Mouse (Mus musculus) left cerebral cortex, adult 9 months (tissue): ENCODE data around the gene Wwp2.

ENCODE experiments used
- DNase-seq, 2 experiments: peaks; one replicate each; pipeline ENCODE4 v3.0.0; 2022; ENCODE audit warnings: low spot score in 2 of 2

Wwp2 gene

DNA sequence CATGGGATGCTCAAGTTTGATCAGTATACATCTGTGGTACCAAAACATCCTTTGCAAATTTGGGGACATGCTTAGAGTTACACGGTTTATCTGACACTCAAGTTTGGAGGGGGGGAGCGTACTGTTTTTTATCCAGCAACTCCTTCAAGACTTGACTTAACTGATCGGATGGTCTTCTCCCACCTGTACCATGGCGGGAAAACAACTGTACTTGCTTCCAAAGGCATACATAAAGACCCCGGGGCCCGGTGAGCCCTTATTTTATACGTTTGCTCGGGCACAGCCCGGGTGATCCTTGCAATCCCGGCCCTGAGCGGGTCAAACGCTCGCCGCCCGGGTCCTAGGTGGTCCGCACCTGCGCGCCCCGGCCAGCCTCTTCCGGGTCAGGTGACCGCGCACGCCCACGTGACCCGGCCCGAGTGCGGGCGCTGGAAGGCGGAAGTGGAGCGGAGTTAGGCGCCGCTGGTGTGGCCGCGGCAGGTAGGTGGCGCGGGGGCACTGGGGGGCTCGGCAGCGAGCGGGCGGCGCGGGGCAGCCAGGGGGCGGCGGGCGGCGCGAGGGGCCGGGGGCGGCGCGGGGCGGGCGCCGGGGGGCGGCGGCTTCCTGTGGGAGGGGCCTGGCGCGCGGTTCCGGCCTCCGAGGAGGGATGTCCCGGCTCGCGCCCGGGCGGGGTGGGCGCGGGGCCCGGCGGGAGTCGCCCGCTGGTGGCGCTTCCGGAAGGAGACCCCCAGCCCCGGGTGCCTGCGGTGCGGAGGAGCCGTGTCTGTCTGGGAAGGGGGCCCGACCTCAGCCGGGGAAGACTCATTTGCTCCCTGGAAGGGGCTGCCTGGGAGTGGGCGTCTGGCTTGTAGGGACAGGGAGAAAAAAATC, at the start of gene Wwp2:
Gene Wwp2, plus strand, starts transcription at position 404 of the 870 bp plus-strand sequence.
- DNase-seq, result peak; percentile 36 to 69

DNA sequence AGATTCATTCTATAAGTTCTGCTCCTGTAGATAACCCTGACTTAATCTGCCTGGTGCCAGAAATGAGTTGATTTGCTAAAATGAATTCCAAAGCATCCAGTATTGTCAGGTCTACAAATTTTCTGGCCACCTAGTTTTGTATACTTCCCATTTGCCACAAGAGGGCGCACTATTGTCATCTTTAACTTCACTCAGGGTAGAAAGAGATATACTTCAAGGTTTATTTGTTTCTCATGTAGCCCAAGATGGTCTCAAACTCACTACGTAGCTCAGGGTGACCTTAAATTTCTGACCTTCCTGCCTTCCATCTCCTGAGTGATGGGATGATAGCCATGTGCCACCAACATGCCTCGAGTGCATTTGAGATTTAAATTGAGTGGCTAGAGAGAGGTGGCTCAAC, 49.5 kb upstream of the Wwp2 start:
- DNase-seq, result no peak

DNA sequence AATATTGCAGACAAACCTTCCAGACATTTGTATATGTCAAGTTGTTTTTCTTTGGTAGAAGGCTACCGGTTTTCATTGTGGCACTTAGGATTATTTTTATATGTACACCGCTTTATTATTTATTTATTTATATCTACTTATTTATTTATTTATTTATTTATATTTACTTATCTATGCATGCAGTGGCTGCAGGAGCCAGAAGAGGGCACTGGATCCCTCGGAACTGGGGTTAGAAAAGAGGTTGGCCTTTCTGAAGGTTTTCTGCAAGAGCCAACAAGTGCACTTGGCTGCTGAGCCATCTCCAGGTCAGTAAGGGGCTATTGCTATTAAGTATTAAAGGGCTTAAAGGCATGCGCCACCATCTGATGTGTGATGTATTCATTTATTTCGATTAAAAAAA, 48.3 kb upstream of the Wwp2 start:
- DNase-seq, result no peak

DNA sequence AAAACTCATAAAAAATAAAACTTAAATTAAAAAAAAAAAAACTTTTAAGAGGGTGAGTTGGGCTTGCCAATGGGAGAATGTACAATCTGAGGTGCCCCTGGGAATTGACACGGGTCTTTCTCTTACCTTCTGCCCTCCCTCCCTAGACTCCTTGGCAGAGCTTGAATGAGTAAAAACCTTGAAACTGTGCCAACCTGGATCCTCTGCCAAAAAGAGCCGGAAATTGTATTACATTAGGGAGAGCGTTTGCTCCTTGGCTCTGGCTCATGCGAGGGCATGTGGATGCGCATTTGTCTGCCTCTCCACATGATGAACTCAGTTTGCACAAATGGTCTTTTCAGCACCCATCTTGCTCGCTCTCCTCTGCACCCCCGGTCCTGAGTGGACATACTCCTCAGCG, 46.6 kb upstream of the Wwp2 start:
- DNase-seq, result no peak

DNA sequence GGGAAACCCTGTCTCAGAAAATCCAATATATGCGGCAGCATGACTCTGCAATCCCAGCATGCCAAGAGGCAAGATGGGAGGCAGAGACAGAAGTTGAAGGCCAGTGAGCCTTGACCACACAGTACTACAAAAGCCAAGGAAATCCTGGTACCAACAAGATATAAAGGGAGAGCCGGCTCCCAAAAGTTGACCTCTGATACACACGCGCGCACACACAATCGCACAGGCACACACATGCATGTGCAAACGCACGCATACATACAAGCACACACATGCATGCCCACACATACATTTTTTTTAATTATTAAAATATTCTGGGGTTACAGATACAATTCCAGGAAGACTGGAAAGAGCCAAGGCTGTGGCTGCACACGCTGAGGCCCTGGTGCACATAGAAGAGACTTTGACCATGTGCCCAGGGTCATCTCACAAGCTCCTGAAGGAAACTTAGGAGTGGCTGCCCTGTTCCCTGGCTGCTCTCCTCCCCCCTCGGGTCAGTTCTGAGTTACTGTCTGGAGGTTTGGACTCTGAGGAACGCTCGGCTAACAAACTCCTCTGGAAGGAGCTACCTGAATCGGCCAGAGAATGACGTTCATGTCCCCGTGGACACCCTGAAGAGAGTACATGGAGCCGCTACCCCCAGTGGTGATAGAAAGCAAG, 45.6 kb upstream of the Wwp2 start:
- no peak for DNase-seq

DNA sequence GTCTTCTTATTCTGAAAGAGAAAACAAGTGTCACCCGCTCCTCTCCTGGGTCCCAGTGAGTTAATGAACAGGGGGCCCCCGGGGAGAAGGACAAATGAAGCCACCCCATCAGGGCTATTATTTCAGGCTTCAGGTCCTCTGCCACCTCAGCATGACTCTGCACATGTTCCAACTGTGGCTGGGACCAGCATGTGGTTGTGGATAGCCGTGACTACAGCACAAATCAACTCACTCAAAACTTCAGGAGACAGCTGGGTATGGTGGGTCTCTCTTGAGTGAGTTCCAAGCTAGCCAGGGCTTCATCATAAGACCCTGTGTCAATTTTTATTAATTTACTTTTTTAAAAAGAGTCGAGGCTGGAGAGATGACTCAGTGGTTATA, 45.0 kb upstream of the Wwp2 start:
- no peak for DNase-seq

DNA sequence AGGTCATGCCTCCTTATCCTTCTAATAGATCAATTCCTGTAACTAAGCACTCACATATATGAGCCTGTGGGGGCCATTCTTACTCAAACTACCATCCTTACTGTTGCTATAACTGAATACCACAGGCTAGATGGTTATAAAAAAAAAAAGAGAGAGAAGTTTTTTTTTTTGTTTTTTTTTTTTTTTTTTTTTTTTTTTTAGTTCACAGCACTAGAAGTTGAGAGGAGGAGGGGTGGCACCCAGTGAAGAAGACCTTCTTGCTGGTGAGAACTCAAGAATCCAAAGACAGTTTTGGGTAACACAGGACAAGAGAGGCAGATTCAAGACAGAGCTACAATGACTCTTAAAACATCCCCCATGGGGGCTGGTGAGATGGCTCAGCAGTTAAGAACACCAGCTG, 40.8 kb upstream of the Wwp2 start:
- no peak for DNase-seq

DNA sequence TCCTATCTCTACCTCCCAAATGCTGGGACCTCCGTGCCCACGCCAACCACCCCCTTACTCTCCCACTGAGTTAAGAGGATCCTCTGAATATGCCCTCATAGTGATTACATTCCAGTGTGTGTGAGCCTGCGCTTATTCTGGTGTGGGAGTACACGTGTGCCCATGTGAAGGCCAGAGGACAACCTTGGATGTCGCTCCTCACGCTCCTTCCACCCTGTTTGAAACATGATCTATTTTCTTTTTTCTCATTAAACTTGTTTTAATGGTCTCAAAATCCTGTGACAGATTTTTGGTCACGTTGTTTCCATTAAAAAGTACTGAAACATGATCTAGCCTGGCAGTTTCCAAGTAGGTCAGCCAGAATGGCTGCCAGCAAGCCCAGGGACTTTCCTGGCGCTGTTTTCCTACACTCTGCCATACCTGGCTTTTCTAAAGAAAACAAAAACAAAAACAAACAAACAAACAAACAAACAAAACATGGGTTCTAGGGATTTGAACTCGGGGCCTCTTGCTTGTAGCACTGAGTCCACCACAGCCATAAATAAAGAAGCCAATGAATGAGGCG, 40.0 kb upstream of the Wwp2 start:
- DNase-seq, result no peak

DNA sequence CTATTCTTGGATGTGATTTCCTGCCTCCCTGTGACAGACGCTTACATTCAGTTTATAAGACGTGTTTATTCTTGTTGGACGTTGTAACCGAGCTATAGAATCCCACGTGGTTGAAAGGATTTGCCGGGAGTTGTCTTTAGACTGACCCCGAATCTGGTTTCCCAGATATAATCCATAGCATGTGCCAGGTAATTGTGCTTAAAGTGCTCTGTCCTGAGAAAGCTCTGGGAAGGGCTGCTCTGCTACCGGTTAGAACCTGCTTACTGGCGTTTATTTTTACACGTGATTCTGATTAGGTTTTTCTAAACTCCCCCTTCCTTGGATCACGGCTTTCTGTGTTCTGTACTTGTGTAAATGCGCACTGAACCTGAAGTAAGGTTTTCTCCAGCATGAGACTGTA, 38.5 kb upstream of the Wwp2 start:
- no peak for DNase-seq

DNA sequence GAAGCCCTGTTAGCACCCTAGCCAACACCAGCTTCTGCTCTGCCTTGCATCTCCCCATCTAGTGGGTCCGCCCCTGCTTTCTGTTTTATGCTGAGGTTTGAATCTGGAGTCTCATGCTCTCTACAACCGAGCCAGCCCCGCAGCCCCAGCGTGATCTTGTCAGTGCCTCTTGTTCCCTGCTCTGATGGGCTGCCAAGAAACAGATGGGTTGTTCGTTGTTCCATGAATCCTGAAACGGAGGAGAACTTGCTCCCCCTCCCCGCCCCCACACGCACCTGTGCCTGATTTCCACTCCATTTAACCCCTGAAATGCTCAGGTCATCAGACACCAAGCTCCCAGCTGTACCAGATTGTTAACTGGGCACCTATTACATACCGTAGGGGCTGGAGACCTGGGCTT, 36.7 kb upstream of the Wwp2 start:
- no peak for DNase-seq

DNA sequence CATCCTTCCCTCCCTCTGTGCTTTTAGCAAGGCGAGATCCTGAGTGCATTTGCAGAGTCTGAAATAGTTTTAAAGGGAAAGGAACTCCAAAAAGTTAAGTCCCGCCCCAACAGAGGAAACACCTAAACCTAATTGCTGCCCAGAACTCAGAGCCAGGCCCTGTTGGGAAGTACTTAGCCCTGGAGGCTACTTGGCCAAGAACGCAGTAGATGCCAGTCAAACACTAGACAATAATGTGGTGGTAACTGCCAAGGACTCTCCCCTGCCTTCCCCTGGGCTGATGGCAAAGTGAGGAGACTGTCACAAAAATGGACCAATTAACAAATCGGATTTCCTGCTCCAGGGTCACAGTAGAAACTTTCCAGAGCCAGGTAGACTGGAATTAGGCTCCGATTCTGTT, 34.3 kb upstream of the Wwp2 start:
- no peak for DNase-seq

DNA sequence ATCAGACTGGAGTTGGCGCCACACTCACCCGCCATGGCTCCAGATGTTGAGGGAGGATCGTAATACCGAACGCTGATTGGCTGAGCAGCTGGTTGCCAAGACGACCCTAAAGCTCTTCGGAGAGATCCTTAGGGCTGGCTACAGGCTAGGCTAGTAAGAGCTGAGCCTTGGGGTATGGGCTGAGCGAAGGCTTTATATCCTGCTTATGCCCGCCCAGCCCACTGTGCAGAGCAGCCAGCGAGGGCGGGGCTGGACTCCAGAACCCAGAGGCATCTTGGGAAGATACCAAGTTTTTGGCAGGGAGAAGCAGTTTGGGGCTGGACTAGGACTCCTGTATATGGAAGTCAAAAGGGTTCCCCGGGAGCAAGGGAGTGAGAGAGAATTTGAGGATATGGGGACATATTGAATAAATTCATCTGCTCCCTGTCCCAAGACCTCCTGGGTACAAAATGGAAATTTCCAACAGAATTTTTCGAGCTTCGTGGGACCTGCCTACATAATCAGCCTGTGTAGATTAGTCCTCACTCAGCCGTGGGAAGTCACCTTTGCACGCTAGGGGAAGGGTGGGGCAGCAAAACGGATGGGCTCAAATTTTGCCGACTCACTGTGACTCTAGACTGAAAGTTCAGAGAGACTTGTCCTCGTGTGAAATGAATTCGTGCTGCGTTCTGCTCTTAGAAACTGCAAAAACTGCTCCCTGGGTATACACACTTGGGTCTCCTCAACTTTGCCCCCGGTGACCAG, 33.0 kb upstream of the Wwp2 start, which contains the start of gene Nqo1:
Gene Nqo1, minus strand, starts transcription at position 169 of the 744 bp plus-strand sequence.
- DNase-seq, result peak; percentile 20 to 69

DNA sequence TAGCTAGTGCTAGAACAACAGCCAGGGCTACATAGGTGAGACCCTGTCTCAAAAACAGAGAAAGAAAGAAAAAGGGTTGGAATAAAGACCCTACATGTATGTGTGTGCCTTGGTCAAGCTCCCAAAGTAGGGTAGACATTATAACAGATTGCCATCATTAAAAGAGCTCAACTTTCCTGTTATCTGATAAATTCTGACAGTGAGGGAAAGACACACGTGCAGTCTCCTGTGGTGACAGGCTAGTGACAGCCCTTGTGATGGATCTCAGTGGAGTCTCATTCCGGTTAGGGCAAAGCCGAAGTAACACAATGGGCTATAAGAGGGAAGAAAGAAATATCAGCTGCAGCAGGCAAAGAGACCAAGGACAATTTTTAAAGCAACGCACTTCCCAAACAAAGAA, 32.1 kb upstream of the Wwp2 start:
- no peak for DNase-seq

DNA sequence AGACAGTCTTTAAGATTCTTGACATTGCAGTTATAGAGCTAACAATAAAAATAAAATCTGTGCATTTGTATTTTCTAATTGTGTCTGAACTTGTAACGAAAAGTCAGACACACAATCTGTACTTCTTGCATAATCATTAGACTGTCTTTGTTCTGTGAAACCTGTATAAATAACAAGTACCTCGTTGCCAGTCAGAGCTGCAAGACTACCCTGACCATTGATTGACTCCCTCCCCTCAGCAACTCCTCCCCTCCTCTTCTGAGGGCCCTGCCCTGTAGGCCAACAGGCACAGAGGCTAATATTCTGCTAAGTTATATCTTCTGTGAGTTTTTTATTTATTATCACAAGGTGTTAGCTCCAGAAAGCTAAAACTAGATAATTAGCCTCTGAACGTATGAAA, 30.2 kb upstream of the Wwp2 start:
- DNase-seq, result no peak

DNA sequence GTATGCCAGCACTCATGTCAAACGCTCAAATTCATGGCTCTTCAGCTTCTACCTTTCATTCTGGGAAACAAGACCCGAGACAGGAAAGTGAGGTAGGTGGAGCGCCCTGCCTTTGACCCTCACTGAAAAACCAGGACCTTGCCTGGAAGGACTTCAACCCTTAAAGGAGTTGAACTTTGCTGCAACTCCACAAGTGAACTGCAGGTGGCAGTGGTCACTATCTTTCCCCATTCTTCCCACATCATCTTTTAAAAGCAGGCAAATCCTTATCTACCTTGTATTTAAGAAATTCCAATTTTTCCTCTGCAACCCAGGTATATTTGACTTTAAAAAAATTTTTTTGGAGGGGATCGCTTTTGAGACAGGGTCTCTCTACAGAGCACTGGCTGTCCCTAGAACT, 24.8 kb upstream of the Wwp2 start:
- peak in 1 of 2 experiments; percentile 15 for DNase-seq

DNA sequence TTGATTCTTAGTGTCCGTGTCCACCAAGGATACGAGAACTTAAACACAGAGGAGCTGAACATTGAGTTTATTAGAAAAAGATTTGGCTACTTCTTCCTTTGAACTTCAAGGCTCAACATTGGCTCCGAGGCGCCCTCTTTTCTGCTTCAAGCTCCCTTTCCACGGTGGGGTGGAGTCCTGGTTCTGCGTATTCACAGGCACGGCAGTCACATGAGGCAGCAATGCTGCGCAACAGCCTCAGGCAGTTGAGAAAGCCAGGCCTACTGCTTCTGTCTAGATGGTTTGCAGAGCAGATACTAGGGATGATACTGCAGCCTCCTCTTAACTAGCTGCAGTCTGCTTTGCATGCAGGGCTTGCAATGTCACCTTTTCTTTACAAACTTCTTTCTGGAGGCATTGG, 23.6 kb upstream of the Wwp2 start:
- DNase-seq, result no peak

DNA sequence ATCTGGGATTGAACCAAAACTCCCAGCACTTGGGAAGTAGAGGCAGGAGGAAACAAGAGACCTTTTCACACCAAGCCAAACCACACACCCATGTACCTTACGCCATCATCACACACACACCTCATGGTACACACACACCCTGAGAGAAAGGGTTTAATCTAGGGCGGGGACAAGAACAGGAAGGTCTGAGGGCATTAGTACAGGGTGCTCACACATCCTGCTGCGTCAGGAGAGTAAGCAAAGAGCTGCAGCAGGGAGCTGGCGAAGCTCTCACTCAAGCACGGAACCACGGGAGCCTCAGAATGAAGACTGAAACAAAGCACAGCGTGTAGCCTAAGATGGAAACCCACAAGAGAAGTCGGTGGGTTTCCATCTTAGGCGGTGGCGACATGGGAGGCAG, 22.3 kb upstream of the Wwp2 start:
- DNase-seq, result no peak

DNA sequence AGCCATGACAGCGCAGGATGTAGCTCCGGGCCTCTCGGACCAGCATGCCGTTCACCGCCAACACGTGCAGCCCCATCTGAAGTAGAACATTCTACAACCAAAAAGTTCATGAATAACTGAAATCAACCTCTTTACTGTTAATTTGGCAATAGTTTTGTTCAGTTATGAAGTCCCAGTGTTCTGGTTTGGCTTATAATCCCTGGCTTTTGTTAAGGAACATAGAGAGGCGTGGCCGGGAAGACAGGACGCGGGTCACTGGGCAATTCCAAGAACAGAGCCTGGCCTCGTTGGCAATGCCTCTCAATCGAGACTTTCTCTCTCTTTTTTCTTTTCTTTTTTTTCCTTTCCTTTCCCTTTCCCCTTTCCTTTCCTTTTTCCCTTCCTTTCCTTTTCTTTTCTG, 19.2 kb upstream of the Wwp2 start:
- DNase-seq, result no peak

DNA sequence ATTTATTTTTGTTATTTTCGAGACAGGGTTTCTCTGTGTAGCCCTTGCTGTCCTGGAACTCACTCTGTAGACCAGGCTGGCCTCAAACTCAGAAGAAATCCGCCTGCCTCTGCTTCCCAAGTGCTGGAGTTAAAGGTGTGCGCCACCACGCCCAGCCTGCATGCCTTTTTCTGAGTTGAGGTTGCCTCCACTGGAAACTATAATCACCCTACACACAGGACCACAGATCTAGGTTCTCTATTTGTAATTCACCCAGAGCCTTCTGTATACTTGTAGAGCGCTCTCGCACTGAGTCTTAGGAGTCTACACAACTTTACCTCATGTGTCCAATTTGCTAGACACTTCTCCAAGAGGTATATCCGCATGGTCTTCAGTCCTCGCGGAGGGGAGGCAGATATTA, 12.0 kb upstream of the Wwp2 start:
- no peak for DNase-seq

DNA sequence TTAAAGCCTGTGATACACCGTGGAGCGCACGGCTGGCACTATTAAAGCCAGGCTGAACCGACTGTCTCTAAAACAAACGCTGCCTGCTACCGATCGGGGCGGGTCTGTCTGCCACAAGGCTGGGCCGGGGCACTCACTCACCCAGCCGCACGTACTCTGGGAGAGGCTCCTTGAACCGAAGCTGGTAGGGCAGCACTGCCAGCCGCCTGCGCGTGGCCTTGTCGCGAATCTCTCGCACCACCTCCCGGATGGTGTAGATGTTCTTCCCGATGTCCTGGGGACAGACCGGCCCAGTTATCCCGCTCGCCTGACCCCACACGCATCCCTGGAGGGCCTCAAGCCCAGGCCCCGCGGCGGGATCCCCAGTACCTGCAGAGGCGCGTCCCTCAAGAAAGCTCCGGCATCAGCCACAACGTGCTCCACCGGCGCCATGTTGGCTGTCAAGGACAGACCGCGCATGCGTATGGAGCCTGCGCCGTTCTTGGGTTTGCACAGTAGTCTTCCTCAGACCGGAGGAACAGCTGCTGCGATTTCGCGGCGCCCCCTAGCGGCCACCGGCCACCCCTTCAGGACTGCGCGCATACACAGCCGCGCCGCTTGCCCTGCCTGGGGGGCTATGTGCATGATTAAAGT, 11.5 kb upstream of the Wwp2 start, which contains the start of gene Nob1:
Gene Nob1, minus strand, starts transcription at position 455 of the 633 bp plus-strand sequence.
- peak; percentile 88 to 95 for DNase-seq

DNA sequence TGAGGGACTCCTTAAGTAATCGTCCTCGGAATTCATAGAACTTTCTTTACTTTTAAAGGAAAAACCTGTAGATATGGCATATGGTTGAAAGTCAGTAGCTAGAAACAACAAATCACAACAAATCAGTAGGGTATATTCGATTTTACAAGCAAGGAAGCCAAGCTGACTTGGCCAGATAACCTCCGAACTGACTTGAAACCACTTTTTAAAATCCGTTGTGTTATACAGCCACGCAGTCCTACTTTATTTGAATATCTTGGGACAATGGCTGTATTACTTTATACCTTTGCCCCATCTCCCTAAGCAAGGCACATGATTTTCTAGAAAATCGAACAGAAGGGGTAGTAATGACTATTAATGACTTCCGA, 11.0 kb upstream of the Wwp2 start:
- DNase-seq, result no peak

DNA sequence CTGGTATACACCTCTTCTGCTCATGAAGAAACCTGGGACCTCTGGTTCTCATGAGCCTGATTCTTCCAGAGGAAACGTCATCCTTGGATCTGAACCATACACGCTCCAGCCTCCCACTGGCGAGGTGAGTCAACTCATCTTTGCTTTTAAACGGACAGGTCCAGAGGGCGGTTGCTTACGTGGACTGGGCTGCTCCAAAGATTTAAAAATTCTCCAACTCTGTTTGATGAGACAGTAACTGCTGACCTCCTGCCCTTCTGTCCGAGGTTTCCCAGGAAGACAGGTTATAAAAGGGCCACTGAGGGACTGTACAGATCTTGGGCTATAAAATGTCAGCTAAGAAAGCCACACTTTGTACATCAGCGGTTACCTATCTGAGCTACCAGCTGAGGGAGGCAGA, 5.3 kb upstream of the Wwp2 start:
- no peak for DNase-seq
